ENCODE assay signal across 34 mouse cellular contexts in genomic region chr11:77068825-77069224, GRCm38 (mm10).
"Had no signal": no experiment of that assay in that cellular context is flagged by ENCODE, and none has a peak within 500 bp of the region (broad histone marks: within the 10 kb centered on the region; RNA-seq: fewer than 3 reads in every experiment).

No protein-coding gene starts in this region.

- H3K4me3 ChIP-seq: heart, embryonic 10.5 days; heart, embryonic 12.5 days; heart, embryonic 13.5 days; heart, embryonic 15.5 days; hindbrain, embryonic 10.5 days; hindbrain, embryonic 12.5 days; hindbrain, embryonic 13.5 days; hindbrain, embryonic 15.5 days; intestine, embryonic 15.5 days; kidney, embryonic 15.5 days; layer of hippocampus, adult 2 months had no signal

- H3K4me1 ChIP-seq: heart, embryonic 10.5 days; hindbrain, embryonic 10.5 days; hindbrain, embryonic 12.5 days; hindbrain, embryonic 13.5 days; hindbrain, embryonic 15.5 days; intestine, embryonic 15.5 days; kidney, embryonic 15.5 days had no signal

- H3K9ac ChIP-seq: heart, embryonic 12.5 days; heart, embryonic 13.5 days; heart, embryonic 15.5 days; hindbrain, embryonic 12.5 days; hindbrain, embryonic 13.5 days; hindbrain, embryonic 14.5 days; hindbrain, embryonic 15.5 days; intestine, embryonic 15.5 days; kidney, embryonic 15.5 days had no signal

- ATAC-seq: hindbrain, embryonic 16.5 days; hindbrain, postnatal 0 days; inflammation-experienced regulatory T-cells, adult 6 months; intestine, embryonic 15.5 days; intestine, embryonic 16.5 days; intestine, postnatal 0 days had no signal

- H3K9me3 ChIP-seq: heart, embryonic 10.5 days; heart, embryonic 12.5 days; heart, embryonic 13.5 days; heart, embryonic 15.5 days; hindbrain, embryonic 10.5 days; hindbrain, embryonic 12.5 days; hindbrain, embryonic 13.5 days; hindbrain, embryonic 15.5 days; intestine, embryonic 15.5 days; kidney, embryonic 15.5 days had no signal

- H3K27me3 ChIP-seq: heart, embryonic 12.5 days; heart, embryonic 13.5 days; heart, embryonic 15.5 days; hindbrain, embryonic 12.5 days; hindbrain, embryonic 13.5 days; hindbrain, embryonic 15.5 days; intestine, embryonic 15.5 days; kidney, embryonic 15.5 days had no signal

- H3K27ac ChIP-seq: heart, embryonic 10.5 days; heart, embryonic 13.5 days; heart, embryonic 15.5 days; hindbrain, embryonic 10.5 days; hindbrain, embryonic 12.5 days; hindbrain, embryonic 13.5 days; hindbrain, embryonic 14.5 days; hindbrain, embryonic 15.5 days; hindbrain, postnatal 0 days; intestine, embryonic 15.5 days; kidney, embryonic 15.5 days; kidney, postnatal 0 days; layer of hippocampus, adult 2 months had no signal

- DNase-seq: heart, postnatal 10 days; heart, postnatal 14 days; heart, postnatal 36 days; heart, postnatal 4 days; kidney, adult 11 months; kidney, adult 18-20 months; kidney, adult 2 months; kidney, adult 8-10 months; kidney, adult 9 months; kidney, postnatal 10 days; kidney, postnatal 14 days; kidney, postnatal 25 days; kidney, postnatal 36 days; kidney, postnatal 4 days; layer of hippocampus, adult 9-11 months; layer of hippocampus, postnatal 36 days had no signal
